Mouse (Mus musculus): Measurements from ENCODE around the gene Olfr524. TPM values are rescaled to one million over a fixed set of nuclear protein-coding genes. Genes with fewer than 3 reads are reported as not detected.

Gene Olfr524
- polyA plus RNA-seq, 2 experiments: not detected

DNA sequence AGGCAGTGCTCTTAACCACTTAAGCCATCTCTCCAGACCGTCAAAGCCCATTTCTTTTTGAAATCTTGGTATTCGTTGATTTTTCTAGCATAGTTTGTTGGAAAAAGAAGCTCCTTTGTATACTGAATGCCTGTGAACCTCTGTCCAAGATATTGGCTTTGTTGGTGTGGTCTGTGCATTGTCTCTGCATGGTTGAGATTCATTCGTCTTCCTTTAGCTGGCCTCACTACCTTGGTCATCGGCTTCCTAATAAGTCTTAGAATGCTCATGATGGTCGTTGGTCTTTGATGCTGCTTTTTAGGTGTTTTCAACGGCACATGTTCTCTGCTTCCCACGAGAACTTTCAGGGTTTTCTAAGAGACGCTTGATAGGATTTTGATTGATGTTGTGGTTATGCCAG lies 9.8 kb downstream of the Olfr524 start:
- TF ChIP-seq EP300 (IDR thresholded peaks at IDR 0.05; ENCODE audit: low read depth) (no peak), CTCF (IDR thresholded peaks at IDR 0.05; ENCODE audit: low read depth) (no peak)
- Histone ChIP-seq H3K36me3 (replicated peaks; ENCODE audit: control insufficient read depth, insufficient read depth, low read depth) (no peaks in the 10 kb centered on the region), H3K4me3 (ENCODE audit: insufficient read depth in 1 of 2, low read depth in 2 of 2, low read length in 2 of 2) (no peak overlapping the region), H3K4me1 (replicated peaks; ENCODE audit: control insufficient read depth in 2 of 2, insufficient read depth in 2 of 2, low read length in 1 of 2) (peaks cover 0 to 6% of the 10 kb centered on the region in 2 experiments; a peak in 3 of 4 replicates), H3K9ac (replicated peaks) (no peak overlapping the region), H3K9me3 (ENCODE audit: control insufficient read depth, low read length) (no peaks in the 10 kb centered on the region), H3K27me3 (ENCODE audit: control insufficient read depth, insufficient read depth, low read length) (no peaks in the 10 kb centered on the region), H3K27ac (no peak overlapping the region), H3K4me2 (ENCODE audit: low read depth) (no peak overlapping the region)
- 52% methylated on average over 8 of the region's 8 CpGs for WGBS (ENCODE audit: insufficient replicate concordance)
- no peak for ATAC-seq (ENCODE audit: insufficient read depth)
- no peak for DNase-seq (ENCODE audit: low read depth in 3 of 3, low spot score in 3 of 3)

- Histone ChIP-seq H3K9ac (replicated peaks) (no peak overlapping the region), H3K4me1 (replicated peaks; ENCODE audit: control insufficient read depth in 2 of 2, insufficient read depth in 2 of 2, low read length in 1 of 2) (peaks cover 0 to 4% of the 10 kb centered on the region in 2 experiments; a peak in 2 of 4 replicates), H3K27ac (no peak overlapping the region), H3K36me3 (replicated peaks; ENCODE audit: control insufficient read depth, insufficient read depth, low read depth) (no peaks in the 10 kb centered on the region), H3K4me2 (ENCODE audit: low read depth) (no peak overlapping the region), H3K4me3 (ENCODE audit: insufficient read depth in 1 of 2, low read depth in 2 of 2, low read length in 2 of 2) (no peak overlapping the region), H3K9me3 (ENCODE audit: control insufficient read depth, low read length) (no peaks in the 10 kb centered on the region), H3K27me3 (ENCODE audit: control insufficient read depth, insufficient read depth, low read length) (no peaks in the 10 kb centered on the region)
- no peak for DNase-seq (ENCODE audit: low read depth in 3 of 3, low spot score in 3 of 3)
- ATAC-seq (ENCODE audit: insufficient read depth): no peak
- WGBS (ENCODE audit: insufficient replicate concordance): 56% methylated on average over 4 of the region's 4 CpGs
- TF ChIP-seq CTCF (IDR thresholded peaks at IDR 0.05; ENCODE audit: low read depth) (no peak), EP300 (IDR thresholded peaks at IDR 0.05; ENCODE audit: low read depth) (no peak)
Observed at GRCm38 (mm10) chr7:140194031-140194430, 11.7 kb downstream of the Olfr524 start.

DNA sequence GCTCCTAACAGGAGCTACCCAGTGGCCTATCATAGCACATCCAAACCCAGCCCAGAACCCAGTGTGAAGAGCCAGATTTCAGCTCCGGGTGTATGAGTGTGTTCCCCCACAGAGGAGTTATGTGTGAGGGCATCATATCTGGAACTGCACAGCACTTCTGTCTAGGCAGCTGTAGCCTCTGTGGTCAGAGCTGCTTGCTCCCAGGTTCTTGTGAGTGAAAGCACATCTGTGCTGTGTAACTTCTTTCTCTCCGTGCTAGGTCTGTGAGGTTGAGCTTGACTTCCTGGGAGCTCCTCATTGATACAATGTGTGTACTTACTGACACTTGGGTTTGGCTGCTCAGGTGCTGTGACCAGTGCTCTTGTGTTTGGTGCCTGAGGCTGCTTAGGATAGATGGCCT lies 12.9 kb downstream of the Olfr524 start:
- Histone ChIP-seq H3K4me1 (replicated peaks; ENCODE audit: control insufficient read depth in 2 of 2, insufficient read depth in 2 of 2, low read length in 1 of 2) (peaks cover 0 to 6% of the 10 kb centered on the region in 2 experiments; a peak in 2 of 4 replicates), H3K27me3 (ENCODE audit: control insufficient read depth, insufficient read depth, low read length) (no peaks in the 10 kb centered on the region), H3K9ac (replicated peaks) (no peak overlapping the region), H3K4me3 (ENCODE audit: insufficient read depth in 1 of 2, low read depth in 2 of 2, low read length in 2 of 2) (no peak overlapping the region), H3K9me3 (ENCODE audit: control insufficient read depth, low read length) (no peaks in the 10 kb centered on the region), H3K36me3 (replicated peaks; ENCODE audit: control insufficient read depth, insufficient read depth, low read depth) (no peaks in the 10 kb centered on the region), H3K27ac (no peak overlapping the region), H3K4me2 (ENCODE audit: low read depth) (no peak overlapping the region)
- WGBS (ENCODE audit: insufficient replicate concordance): 47% methylated on average over 2 of the region's 2 CpGs
- DNase-seq (ENCODE audit: low read depth in 3 of 3, low spot score in 3 of 3) (no peak), ATAC-seq (ENCODE audit: insufficient read depth) (no peak)
- TF ChIP-seq CTCF (IDR thresholded peaks at IDR 0.05; ENCODE audit: low read depth): no peak
- no peak for TF ChIP-seq EP300 (IDR thresholded peaks at IDR 0.05; ENCODE audit: low read depth)

DNA sequence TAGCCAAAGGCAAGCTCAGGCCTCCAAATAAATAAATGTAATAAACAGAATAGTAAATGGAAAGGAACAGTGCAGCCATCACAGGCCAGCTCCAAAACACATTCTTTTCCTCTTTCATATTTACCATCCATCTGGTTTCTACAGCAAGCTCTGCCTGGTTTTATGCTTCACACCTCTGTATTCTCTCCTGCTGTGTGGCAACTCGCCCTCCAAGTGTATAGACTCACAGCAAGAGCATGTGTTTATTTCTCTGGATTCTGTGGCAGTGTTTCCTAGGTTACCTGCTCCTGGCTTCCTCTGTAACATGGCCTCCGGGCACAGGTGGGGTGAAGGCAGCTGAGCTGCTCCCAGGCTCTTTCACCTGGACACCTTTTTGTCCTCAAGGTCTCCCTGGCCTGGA lies 13.3 kb downstream of the Olfr524 start:
- Histone ChIP-seq H3K36me3 (replicated peaks; ENCODE audit: control insufficient read depth, insufficient read depth, low read depth) (no peaks in the 10 kb centered on the region), H3K4me2 (ENCODE audit: low read depth) (no peak overlapping the region), H3K9ac (replicated peaks) (no peak overlapping the region), H3K4me3 (ENCODE audit: insufficient read depth in 1 of 2, low read depth in 2 of 2, low read length in 2 of 2) (no peak overlapping the region), H3K27me3 (ENCODE audit: control insufficient read depth, insufficient read depth, low read length) (no peaks in the 10 kb centered on the region), H3K27ac (no peak overlapping the region), H3K9me3 (ENCODE audit: control insufficient read depth, low read length) (no peaks in the 10 kb centered on the region), H3K4me1 (replicated peaks; ENCODE audit: control insufficient read depth in 2 of 2, insufficient read depth in 2 of 2, low read length in 1 of 2) (peaks cover 0 to 6% of the 10 kb centered on the region in 2 experiments; a peak in 2 of 4 replicates)
- TF ChIP-seq CTCF (IDR thresholded peaks at IDR 0.05; ENCODE audit: low read depth): no peak
- no peak for TF ChIP-seq EP300 (IDR thresholded peaks at IDR 0.05; ENCODE audit: low read depth)
- no peak for DNase-seq (ENCODE audit: low read depth in 3 of 3, low spot score in 3 of 3)
- WGBS (ENCODE audit: insufficient replicate concordance): 33% methylated on average over 2 of the region's 2 CpGs
- no peak for ATAC-seq (ENCODE audit: insufficient read depth)

DNA sequence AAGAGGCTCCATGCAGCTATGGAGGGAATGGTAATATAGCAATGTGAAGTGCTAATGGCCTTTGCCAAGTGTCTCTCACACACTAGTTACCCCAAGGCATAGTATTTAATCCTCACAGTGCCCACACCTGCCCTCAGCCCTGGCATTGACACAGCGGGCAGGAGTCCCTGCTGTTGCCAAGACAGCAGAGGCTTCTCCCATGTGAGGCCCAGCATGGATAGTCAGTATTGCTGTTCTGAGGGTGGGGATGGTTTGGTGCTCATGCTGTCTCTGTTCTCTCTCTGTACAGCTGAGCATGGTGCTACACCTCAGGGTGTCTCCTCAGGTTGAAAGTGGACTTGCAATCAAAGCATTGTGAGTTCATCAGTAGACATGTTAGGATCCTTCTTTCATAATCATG lies 15.3 kb downstream of the Olfr524 start:
- H3K9me3 ChIP-seq (ENCODE audit: control insufficient read depth, low read length): no peaks in the 10 kb centered on the region
- H3K27ac ChIP-seq: no peak overlapping the region
- no peaks in the 10 kb centered on the region for H3K27me3 ChIP-seq (ENCODE audit: control insufficient read depth, insufficient read depth, low read length)
- no peak overlapping the region for H3K4me3 ChIP-seq (ENCODE audit: insufficient read depth in 1 of 2, low read depth in 2 of 2, low read length in 2 of 2)
- TF ChIP-seq EP300 (IDR thresholded peaks at IDR 0.05; ENCODE audit: low read depth) (no peak), CTCF (IDR thresholded peaks at IDR 0.05; ENCODE audit: low read depth) (no peak)
- no peaks in the 10 kb centered on the region for H3K36me3 ChIP-seq (replicated peaks; ENCODE audit: control insufficient read depth, insufficient read depth, low read depth)
- no peak overlapping the region for H3K9ac ChIP-seq (replicated peaks)
- peaks cover 0 to 6% of the 10 kb centered on the region in 2 experiments; a peak in 2 of 4 replicates for H3K4me1 ChIP-seq (replicated peaks; ENCODE audit: control insufficient read depth in 2 of 2, insufficient read depth in 2 of 2, low read length in 1 of 2)
- 59% methylated on average over 1 of the region's 1 CpGs for WGBS (ENCODE audit: insufficient replicate concordance)
- no peak overlapping the region for H3K4me2 ChIP-seq (ENCODE audit: low read depth)
- no peak for ATAC-seq (ENCODE audit: insufficient read depth)
- no peak for DNase-seq (ENCODE audit: low read depth in 3 of 3, low spot score in 3 of 3)
